Mouse (Mus musculus): ENCODE data around the gene Klhl5. TPM values are rescaled to one million over a fixed set of nuclear protein-coding genes. Genes with fewer than 3 reads are reported as not detected.
A peak's percentile ranks its signal among the peaks of the same experiment; 100 is the strongest.

Klhl5 gene
- total RNA-seq (2017): 47.6 and 61.4 TPM in 2 replicates

GRCm38 (mm10) chr5:65106876-65107772 lies at the start of gene Klhl5:
TSS of gene Klhl5 (plus strand) at chr5:65107539.
- ATAC-seq (replicated peaks in 1 of 2; ENCODE audit: insufficient read depth in 1 of 2, low FRiP score in 2 of 2, low TSS enrichment in 1 of 2, low read depth in 1 of 2, poor library complexity in 2 of 2, severe bottlenecking in 2 of 2): peak; percentile 63 to 78

- no peak for ATAC-seq (replicated peaks in 1 of 2; ENCODE audit: insufficient read depth in 1 of 2, low FRiP score in 2 of 2, low TSS enrichment in 1 of 2, low read depth in 1 of 2, poor library complexity in 2 of 2, severe bottlenecking in 2 of 2)
Observed at GRCm38 (mm10) chr5:65057596-65057995, 49.7 kb upstream of the Klhl5 start.

GRCm38 (mm10) chr5:65059806-65060205 lies 47.5 kb upstream of the Klhl5 start:
- no peak for ATAC-seq (replicated peaks in 1 of 2; ENCODE audit: insufficient read depth in 1 of 2, low FRiP score in 2 of 2, low TSS enrichment in 1 of 2, low read depth in 1 of 2, poor library complexity in 2 of 2, severe bottlenecking in 2 of 2)

GRCm38 (mm10) chr5:65062236-65062635 lies 45.1 kb upstream of the Klhl5 start:
- ATAC-seq (replicated peaks in 1 of 2; ENCODE audit: insufficient read depth in 1 of 2, low FRiP score in 2 of 2, low TSS enrichment in 1 of 2, low read depth in 1 of 2, poor library complexity in 2 of 2, severe bottlenecking in 2 of 2): no peak

- ATAC-seq (replicated peaks in 1 of 2; ENCODE audit: insufficient read depth in 1 of 2, low FRiP score in 2 of 2, low TSS enrichment in 1 of 2, low read depth in 1 of 2, poor library complexity in 2 of 2, severe bottlenecking in 2 of 2): no peak
Observed at GRCm38 (mm10) chr5:65063266-65063665, 44.1 kb upstream of the Klhl5 start.

GRCm38 (mm10) chr5:65068166-65068565 lies 39.2 kb upstream of the Klhl5 start:
- no peak for ATAC-seq (replicated peaks in 1 of 2; ENCODE audit: insufficient read depth in 1 of 2, low FRiP score in 2 of 2, low TSS enrichment in 1 of 2, low read depth in 1 of 2, poor library complexity in 2 of 2, severe bottlenecking in 2 of 2)

GRCm38 (mm10) chr5:65069872-65070271 lies 37.5 kb upstream of the Klhl5 start:
- no peak for ATAC-seq (replicated peaks in 1 of 2; ENCODE audit: insufficient read depth in 1 of 2, low FRiP score in 2 of 2, low TSS enrichment in 1 of 2, low read depth in 1 of 2, poor library complexity in 2 of 2, severe bottlenecking in 2 of 2)

GRCm38 (mm10) chr5:65071689-65072118 lies 35.6 kb upstream of the Klhl5 start:
- ATAC-seq (replicated peaks in 1 of 2; ENCODE audit: insufficient read depth in 1 of 2, low FRiP score in 2 of 2, low TSS enrichment in 1 of 2, low read depth in 1 of 2, poor library complexity in 2 of 2, severe bottlenecking in 2 of 2): no peak

GRCm38 (mm10) chr5:65073247-65073646 lies 34.1 kb upstream of the Klhl5 start:
- ATAC-seq (replicated peaks in 1 of 2; ENCODE audit: insufficient read depth in 1 of 2, low FRiP score in 2 of 2, low TSS enrichment in 1 of 2, low read depth in 1 of 2, poor library complexity in 2 of 2, severe bottlenecking in 2 of 2): no peak

GRCm38 (mm10) chr5:65074693-65075092 lies 32.6 kb upstream of the Klhl5 start:
- ATAC-seq (replicated peaks in 1 of 2; ENCODE audit: insufficient read depth in 1 of 2, low FRiP score in 2 of 2, low TSS enrichment in 1 of 2, low read depth in 1 of 2, poor library complexity in 2 of 2, severe bottlenecking in 2 of 2): no peak

GRCm38 (mm10) chr5:65076087-65076486 lies 31.3 kb upstream of the Klhl5 start:
- no peak; a peak in 1 of 4 replicates for ATAC-seq (replicated peaks in 1 of 2; ENCODE audit: insufficient read depth in 1 of 2, low FRiP score in 2 of 2, low TSS enrichment in 1 of 2, low read depth in 1 of 2, poor library complexity in 2 of 2, severe bottlenecking in 2 of 2)

- ATAC-seq (replicated peaks in 1 of 2; ENCODE audit: insufficient read depth in 1 of 2, low FRiP score in 2 of 2, low TSS enrichment in 1 of 2, low read depth in 1 of 2, poor library complexity in 2 of 2, severe bottlenecking in 2 of 2): no peak
Observed at GRCm38 (mm10) chr5:65076748-65077147, 30.6 kb upstream of the Klhl5 start.

- no peak for ATAC-seq (replicated peaks in 1 of 2; ENCODE audit: insufficient read depth in 1 of 2, low FRiP score in 2 of 2, low TSS enrichment in 1 of 2, low read depth in 1 of 2, poor library complexity in 2 of 2, severe bottlenecking in 2 of 2)
Observed at GRCm38 (mm10) chr5:65078081-65078480, 29.3 kb upstream of the Klhl5 start.

GRCm38 (mm10) chr5:65079881-65080280 lies 27.5 kb upstream of the Klhl5 start:
- no peak for ATAC-seq (replicated peaks in 1 of 2; ENCODE audit: insufficient read depth in 1 of 2, low FRiP score in 2 of 2, low TSS enrichment in 1 of 2, low read depth in 1 of 2, poor library complexity in 2 of 2, severe bottlenecking in 2 of 2)

- no peak for ATAC-seq (replicated peaks in 1 of 2; ENCODE audit: insufficient read depth in 1 of 2, low FRiP score in 2 of 2, low TSS enrichment in 1 of 2, low read depth in 1 of 2, poor library complexity in 2 of 2, severe bottlenecking in 2 of 2)
Observed at GRCm38 (mm10) chr5:65081836-65082235, 25.5 kb upstream of the Klhl5 start.

- ATAC-seq (replicated peaks in 1 of 2; ENCODE audit: insufficient read depth in 1 of 2, low FRiP score in 2 of 2, low TSS enrichment in 1 of 2, low read depth in 1 of 2, poor library complexity in 2 of 2, severe bottlenecking in 2 of 2): no peak
Observed at GRCm38 (mm10) chr5:65086522-65086921, 20.8 kb upstream of the Klhl5 start.

- no peak for ATAC-seq (replicated peaks in 1 of 2; ENCODE audit: insufficient read depth in 1 of 2, low FRiP score in 2 of 2, low TSS enrichment in 1 of 2, low read depth in 1 of 2, poor library complexity in 2 of 2, severe bottlenecking in 2 of 2)
Observed at GRCm38 (mm10) chr5:65089707-65090106, 17.6 kb upstream of the Klhl5 start.

GRCm38 (mm10) chr5:65091184-65091858 lies 16.0 kb upstream of the Klhl5 start:
- ATAC-seq (replicated peaks in 1 of 2; ENCODE audit: insufficient read depth in 1 of 2, low FRiP score in 2 of 2, low TSS enrichment in 1 of 2, low read depth in 1 of 2, poor library complexity in 2 of 2, severe bottlenecking in 2 of 2): peak; percentile 71 to 79; a peak in 3 of 4 replicates
